Mouse (Mus musculus): ENCODE measurements around the gene Cubn.

Cubn gene

DNA sequence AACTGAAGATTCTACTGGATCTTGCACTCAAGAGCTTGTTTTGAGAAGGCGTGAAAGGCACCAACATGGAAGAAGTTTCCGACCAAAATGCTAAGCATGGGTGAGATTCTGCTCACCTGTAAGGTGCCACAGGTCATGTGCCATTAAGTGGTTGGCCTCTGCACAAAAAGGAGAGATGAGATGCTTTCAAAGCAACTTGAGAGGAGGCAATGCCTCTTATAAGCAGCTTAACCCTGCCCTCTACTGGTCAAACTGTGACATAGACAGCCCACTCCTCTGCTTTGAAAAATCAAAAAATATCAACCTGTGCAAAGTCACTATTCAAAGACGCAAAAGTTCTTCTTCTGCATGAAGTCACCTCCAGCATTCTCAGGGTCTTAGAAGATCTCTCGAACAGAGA lies 226.7 kb downstream of the Cubn start:
- DNase-seq (ENCODE audit: extremely low read depth, insufficient read length, low spot score), result no peak

DNA sequence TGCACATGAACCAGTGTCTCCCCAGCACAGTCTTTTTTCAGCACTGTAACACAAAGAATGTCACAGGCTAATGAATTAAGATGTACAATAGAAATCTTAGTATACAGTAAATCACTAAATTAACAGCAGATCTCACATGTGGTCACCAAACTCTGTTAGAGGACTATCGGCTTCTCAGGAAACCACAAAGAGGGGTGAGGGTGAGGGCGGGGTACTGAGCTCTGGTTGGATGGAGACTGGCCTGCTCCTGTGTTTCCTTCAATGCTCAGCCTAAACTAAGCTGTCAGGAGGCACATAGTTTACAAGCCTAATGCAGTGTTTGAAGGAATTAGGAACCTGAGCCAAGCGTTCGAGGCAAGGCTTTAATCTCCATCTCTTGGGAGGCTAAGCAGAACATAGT lies 228.5 kb downstream of the Cubn start:
- no peak for DNase-seq (ENCODE audit: extremely low read depth, insufficient read length, low spot score)

DNA sequence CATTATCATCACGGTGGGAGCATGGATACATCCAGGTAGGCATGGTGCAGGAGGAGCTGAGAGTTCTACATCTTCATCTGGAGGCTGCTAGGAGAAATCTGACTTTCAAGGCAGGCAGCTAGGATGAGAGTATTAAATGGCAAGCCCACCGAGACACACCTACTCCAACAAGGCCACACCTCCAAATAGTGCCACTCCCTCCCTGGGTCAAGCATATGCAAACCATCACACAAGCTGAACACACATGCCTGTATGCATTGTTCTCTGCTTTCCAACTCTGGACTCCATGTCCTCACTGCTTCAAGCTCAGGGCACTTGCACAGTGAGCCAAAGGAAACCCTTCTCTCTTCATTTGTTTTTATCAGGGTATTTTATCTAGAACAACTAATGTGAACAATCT lies 233.0 kb downstream of the Cubn start:
- DNase-seq (ENCODE audit: extremely low read depth, insufficient read length, low spot score), result no peak

DNA sequence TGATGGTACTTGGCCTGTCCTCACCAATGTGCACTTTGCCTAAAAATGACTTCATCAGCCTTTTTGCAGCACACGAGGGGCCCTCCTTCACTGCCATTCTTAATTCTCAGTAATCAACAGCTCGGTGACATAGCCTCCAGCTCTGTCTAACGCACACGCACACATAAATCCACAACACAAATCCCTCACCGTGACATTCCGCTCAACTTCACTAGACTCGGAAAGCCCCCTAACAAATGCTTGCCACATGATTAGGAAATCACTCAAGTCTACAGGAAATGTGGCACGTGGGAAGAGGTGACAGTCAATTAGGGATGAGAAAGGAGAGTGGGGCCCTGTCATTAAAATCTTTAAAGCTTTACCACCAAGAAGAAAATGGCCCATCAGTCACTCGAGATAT lies 250.9 kb downstream of the Cubn start:
- DNase-seq (ENCODE audit: extremely low read depth, insufficient read length, low spot score), result no peak

DNA sequence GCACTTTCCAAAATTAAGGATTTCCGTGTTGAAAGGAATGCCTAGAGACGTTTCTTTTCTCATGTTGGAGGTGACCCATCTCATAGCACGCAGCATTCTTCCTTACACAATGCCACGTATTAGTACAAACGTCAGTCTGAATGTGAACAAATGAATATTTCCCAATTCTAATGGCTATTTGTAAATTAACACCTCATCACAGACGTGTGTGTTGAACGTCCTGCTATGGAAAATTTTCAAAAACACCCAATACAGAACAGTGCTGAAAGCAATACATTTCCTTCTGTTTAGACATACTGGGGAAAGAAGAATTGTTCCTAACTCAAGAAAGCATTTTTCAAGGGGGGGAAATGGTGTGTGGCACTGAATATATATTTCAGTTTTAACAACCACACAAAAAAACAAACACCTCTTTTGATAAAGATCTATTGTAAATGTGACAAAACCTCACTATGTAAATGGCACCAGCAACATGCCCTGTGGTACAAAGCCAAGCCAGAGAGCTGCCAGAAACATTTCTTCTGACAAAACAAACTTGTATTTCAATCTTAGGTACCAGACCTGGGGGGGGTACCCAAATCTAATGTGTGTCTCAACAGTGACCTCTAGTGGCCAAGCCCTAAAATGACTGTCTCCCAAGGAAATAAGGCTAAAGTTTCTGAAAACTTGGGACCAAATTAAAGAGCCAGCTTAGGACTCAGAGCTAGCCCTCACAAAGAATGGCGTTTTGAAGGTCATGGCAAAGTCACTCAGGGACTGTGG lies 254.3 kb downstream of the Cubn start:
- DNase-seq (ENCODE audit: extremely low read depth, insufficient read length, low spot score), result no peak

DNA sequence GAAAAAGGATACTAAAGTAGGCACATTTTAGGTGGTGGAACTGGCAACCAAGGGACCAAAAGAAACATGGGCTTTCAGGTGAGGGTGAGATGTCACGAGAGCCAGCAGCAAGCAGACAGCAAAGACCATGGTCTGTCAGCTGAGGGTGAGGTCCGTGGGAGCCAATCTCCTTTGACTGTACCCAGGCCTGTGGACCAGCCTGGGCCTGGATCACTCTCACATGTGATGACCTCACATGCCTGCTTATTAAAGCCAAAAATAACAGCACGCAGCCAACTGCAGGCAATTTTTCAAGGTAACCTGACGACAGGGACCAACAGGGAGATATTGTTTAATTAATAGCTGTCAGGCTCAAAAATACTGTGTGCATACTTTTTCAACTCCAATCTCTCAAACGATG lies 255.9 kb downstream of the Cubn start:
- DNase-seq (ENCODE audit: extremely low read depth, insufficient read length, low spot score), result no peak

DNA sequence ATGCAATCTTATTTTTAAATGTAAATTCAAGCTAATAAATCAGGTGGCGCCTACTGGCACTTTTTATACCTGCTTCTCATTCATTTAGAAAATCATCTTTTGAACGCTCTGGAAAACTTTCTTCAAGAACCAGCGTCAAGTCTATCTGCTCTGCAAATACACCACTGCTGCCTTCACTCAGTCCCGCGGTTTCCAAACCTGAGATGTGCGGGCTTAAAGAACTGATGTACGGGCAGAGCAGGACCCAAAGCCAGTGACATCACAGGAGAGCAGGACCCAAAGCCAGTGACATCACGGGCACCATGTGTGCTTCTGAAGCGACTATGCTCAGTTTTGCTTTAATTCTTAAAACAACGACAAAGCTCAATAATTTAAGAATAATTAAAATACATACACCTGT lies 256.8 kb downstream of the Cubn start:
- DNase-seq (ENCODE audit: extremely low read depth, insufficient read length, low spot score), result no peak

DNA sequence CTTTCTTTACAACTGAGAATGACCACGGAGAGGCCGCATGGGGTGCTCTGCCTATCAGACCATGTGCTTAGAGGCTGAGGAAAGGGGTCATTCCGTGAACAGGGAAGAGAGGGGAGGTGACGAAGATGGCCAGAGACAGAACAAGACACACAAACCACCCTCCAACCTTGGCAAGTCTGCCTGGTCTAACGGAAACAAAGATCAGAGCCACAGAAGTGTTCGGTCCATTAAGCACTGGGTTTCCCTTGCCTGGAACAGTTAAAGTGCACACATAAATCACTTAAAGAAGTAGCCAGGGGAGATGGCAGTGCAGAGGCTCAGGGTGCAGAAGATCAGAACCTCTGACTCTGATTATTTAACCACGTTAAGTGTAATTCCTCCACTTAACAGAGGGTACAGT lies 257.7 kb downstream of the Cubn start:
- DNase-seq (ENCODE audit: extremely low read depth, insufficient read length, low spot score), result no peak

DNA sequence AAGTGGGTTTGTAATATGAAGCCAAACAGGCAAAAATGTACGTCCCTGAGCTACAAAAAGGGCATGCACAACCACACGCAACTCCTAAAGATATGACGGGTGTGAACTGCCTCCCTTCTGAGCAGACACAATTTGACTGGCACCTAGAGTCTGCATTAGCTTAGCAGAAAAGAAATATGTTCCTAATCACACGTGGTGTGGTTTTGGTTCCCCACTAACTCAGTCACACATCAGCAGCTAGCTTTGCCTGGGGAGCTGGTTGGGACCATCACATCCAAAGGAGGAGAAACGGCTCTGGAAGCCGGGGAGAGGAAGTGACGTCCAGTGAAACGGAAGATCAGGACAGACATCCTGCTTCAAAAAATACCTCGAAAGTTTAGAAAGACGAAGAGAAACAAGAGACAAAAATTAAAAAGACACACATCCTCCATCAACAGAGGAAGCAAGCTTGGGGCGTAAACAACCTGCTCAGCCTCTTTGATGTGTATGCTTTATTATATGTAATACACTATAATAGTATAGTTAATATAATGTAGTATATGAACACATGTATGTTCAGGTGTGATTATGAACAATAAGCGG lies 258.3 kb downstream of the Cubn start:
- DNase-seq (ENCODE audit: extremely low read depth, insufficient read length, low spot score), result no peak

DNA sequence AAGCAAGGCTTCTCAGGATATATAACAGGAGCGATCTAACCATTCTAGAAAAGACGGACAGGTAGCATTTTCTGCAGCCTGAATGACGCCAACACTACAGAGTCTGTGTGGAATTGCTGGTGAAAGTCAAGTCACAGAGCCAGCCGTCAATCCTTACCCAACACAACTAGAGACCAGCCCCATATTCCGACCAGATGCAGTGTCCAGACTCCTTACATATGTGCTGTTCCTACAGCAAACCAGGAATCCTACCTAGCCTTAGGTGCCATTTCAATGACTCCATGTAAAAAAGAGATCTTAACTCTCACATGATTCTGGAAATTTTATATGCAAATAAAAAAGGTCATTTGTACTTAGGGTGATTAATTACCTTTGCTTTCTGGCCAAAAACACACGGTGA lies 259.3 kb downstream of the Cubn start:
- no peak for DNase-seq (ENCODE audit: extremely low read depth, insufficient read length, low spot score)

DNA sequence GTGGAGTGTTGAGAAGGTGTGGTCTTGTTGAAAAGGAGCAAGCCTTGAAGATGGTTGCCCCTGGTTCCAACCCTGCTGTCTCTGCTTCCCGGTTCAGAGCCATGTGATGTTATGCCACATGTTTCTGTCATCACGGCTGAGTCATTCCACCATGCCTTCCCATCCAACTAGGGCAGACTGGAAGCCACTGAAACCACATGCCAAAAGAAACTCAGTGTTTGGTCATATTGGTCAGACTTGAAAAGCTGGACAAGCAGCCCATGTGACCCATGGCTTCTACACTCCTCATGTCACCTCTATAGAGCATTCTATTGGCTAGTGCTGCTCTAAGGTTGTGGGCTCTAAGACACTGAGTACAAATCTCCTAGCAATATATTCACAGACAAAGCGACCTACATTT lies 261.9 kb downstream of the Cubn start:
- peak; percentile 65 for DNase-seq (ENCODE audit: extremely low read depth, insufficient read length, low spot score)

All from 3134 (cell line).